Mouse (Mus musculus): Measurements from ENCODE around the gene Flt3l. TPM values are rescaled to one million over a fixed set of nuclear protein-coding genes. Genes with fewer than 3 reads are reported as not detected.
"Not testable (repeated sequence)": the region's sequence is repeated elsewhere in the genome, so short reads cannot be mapped to it uniquely, and the experiment has no call there.

The Flt3l gene
- total RNA-seq, 2 experiments from 2014 or later, result 7.0 to 10.1 TPM

DNA sequence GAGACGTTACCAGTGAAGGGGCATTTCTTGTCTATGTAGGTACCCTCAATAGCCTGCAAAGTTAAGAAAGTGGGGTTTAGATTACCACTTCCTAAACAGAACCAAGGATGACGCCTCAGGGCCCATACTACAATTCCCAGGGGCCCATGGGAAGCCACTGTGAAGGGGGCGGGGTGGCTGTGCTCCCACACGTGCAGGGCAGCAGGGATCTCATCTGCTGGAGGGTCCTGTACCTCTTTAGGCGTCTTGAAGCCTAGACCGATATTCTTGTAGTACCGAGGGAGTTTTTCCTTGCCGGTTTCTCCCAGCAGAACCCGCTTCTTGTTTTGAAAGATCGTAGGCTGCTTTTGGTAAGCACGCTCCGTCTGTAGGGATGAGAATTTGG is 13.1 kb downstream of the Flt3l start:
- DNase-seq, result no peak

DNA sequence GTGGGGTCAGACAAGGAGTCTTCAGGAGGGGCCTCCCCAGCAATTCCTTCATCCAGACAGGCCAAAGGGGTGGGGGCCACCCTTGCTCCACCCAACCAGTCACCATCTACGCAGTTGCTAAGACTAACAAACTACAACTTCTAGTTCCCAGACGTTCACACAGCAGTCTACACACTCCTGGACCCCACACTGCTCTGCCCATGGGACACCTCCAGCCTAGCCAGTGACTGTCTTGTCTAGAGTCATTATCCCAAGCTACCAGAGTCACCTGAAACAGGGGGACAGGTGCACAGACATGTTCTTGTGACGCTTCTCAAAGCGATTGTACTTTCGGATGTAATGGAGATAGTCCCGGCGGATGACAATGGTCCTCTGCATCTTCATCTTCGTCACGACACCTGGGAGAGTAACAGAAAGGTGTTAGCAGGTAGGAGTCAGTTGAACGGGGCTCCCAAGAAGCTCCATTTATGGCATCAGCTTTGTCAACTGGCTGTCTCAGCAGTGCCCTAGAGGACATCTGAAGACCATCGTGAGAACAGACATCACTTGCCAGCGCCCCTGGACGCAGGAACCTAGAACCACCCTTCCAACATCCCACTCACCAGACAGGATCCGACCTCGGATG is 13.6 kb downstream of the Flt3l start:
- no peak for DNase-seq

DNA sequence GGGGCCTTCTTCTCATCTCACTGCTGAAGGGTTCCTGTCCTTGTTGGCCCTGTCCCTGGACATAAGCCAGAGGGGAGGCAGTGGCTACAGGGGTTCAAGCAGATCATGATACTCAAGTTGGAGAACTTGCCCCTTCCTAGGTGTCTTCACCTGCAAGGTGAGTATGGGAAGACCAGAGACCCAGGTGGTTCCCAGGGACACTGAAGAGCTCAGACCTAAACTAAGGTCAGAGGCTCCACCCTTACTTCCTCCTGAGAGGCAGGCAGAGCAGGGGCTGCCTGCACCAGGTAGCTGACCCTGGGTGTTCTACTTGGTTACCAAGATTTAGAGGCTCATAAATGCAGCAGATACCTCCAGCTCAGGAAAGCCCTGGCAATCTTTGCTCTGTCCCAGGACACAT is 14.3 kb downstream of the Flt3l start:
- DNase-seq, result no peak

- DNase-seq, result no peak
These were observed 14.8 kb downstream of the Flt3l start for GRCm38 (mm10) chr7:45121404-45121803.

DNA sequence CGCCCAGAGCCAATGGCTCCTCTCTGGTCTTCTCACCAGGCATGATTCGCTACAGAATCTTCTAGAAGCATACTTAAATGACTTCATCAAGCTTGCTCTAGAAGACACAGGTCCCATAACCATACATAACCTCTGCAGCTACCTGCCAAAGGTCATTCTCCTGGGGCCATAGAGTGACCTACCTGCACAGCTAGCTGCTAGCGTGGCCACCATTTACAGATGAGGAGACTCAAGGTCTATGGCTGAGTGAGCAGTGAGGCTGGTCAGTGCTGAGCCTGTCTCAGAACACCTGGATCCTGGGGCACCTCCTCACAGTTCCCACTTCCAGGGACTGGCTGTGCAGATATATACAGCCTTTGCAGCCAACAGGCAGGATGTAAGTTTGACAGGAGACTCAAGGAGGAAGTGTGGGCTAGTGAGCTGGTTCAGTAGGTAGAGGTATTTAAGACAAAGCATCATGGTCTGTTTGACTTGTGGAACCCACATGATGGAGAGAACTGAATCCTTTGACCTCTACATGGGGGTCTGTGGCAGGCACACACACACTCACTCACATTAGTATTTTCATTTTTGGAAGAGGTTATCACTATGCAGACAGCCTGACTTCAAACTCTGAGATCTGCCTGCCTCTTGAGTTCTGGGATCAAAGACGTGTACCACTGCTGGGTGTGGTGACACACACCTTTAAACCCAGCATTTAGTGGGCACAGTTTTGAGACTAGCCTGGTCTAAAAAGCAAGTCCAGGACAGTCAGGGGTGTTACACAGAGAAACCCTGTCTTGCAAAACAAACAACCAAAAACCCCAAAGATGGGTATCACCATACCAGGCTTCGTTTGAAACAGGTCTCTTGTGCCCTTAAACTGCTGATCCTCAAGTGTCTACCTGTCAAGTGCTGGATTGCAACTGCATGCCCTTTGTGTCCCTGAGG is 16.2 kb downstream of the Flt3l start:
- DNase-seq, result no peak

DNA sequence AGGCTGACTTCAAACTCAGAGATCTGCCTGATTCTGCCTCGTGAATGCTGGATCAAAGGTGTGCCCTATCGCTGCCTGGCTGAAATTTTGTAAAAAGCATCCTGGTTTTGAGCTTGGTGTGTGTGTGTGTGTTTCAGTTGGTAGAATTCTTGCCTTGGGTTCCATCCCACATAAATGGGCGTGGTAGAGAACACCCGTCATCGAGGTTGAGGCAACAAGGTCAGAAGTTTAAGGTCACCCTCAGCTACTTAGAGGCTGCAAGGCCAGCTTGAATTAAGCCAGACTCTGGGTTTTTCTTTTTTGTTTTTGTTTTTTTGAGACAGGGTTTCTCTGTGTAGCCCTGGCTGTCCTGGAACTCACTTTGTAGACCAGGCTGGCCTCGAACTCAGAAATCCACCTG is 17.9 kb downstream of the Flt3l start:
- DNase-seq, result no peak

GRCm38 (mm10) chr7:45117566-45117965 is 18.7 kb downstream of the Flt3l start:
- no peak for DNase-seq

GRCm38 (mm10) chr7:45113476-45113875 is 22.8 kb downstream of the Flt3l start:
- no peak for DNase-seq

DNA sequence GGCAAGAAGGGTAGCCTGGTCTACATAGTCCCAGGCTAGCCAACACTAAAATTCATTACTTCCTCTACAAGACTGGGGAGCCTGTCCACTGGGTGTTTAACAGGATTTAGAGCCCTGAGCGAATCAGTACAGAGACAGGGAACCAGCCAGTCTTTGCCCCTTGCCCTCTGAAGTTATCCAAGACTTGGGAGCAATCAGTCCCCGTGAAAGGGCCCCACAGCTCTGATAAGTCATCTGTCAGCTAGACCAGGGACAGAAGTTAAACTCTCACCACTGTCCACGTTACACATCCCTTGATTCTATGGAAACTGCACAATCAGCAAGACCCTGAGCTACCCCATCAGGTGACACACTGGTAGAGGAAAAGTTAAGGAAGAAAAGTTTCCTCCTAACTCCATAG is 23.7 kb downstream of the Flt3l start:
- no peak for DNase-seq

DNA sequence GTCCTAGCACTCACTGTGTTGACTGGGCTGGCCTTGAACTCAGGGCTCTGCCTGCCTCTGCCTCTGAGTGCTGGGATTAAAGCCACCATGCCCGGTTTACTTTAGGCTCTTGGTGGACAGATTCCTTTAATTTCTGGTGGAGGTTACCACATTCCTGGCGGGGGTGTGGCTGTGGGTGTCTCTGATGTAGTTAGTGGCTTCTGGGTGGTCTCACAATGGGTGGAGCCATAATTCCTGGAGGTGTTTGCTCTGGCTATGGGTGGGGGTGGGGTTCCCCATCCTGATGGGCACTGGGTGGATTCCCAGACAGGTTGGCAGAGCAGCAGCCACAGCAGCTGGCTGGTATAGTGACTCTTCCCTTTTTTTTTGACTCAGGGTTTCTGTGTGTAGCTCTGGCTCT is 24.3 kb downstream of the Flt3l start:
- no peak for DNase-seq

GRCm38 (mm10) chr7:45110089-45110488 is 26.1 kb downstream of the Flt3l start:
- DNase-seq, result not testable (repeated sequence)

- DNase-seq, result no peak
These were observed 29.1 kb downstream of the Flt3l start for GRCm38 (mm10) chr7:45107052-45107645.

DNA sequence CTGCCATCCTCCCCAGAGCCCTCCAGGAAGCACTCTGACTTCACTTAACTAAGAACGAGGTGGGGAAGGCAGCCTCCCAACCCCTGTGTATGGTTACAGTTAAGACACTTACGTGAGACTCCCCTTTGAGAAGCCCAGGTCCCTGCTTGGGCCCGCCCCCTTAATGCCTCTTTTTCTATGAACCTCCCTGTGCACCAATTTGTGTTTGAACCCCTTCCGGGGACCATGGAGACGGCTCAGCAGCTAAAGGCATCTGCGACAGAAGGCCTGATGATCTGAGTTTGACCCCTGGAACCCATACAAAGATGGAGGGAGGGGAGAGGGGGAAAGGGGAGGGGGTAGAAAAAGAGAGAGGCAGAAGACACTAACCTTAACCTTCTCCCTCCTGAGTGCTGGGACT is 29.8 kb downstream of the Flt3l start:
- DNase-seq, result no peak

GRCm38 (mm10) chr7:45105491-45105890 is 30.7 kb downstream of the Flt3l start:
- DNase-seq, result no peak

GRCm38 (mm10) chr7:45104941-45105340 is 31.3 kb downstream of the Flt3l start:
- no peak for DNase-seq

DNA sequence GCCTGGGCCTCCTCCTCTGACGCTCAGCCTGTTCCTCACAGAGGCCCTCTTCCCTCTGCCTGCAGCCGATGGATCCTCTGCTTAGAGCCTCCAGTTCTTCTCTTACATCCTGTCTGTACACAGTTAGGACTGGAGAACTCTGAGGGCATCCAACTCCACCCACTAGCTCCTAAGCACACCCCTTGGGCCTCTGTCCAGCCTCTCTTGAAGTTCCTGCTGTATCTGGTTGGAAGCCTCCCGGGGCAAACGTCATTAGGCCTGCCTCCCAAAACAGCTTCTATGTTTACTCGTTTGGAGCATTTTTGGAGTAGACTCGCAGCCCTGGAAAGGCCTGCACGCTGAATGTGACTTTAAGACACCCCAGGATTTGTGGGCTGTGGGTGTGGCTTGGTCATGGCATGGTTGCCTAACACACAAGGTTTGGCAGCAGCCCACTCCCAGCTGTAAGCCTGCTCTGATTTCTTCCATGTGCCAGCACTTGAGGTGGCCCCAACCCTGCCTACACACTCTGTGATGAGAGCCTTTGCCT is 32.5 kb downstream of the Flt3l start, which contains the start of gene Fcgrt:
Gene Fcgrt (minus strand): TSS at position 200 of the 529 bp plus-strand sequence.
- DNase-seq, result peak in 1 of 2 experiments; percentile 45

- DNase-seq, result no peak
These were observed 33.2 kb downstream of the Flt3l start for GRCm38 (mm10) chr7:45102940-45103585.

GRCm38 (mm10) chr7:45102441-45102840 is 33.8 kb downstream of the Flt3l start:
- DNase-seq, result no peak

DNA sequence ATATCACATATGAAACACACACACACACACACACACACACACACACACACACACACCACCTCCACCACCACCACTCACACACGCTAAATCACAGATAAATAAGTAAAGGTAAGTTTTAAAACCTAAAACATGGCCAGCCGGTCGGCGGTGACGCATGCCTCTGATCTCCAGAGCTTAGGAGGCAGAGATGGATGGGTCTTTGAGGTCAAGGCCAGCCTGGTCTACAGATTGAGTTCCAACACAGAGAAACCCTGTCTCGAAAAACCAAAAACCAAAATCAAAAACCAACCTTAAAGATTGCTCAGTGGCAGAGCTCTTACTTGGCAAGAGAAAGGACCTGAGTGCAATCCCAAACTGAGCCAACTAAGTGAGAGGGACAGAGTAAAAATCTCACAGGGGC is 36.2 kb downstream of the Flt3l start:
- no peak for DNase-seq

DNA sequence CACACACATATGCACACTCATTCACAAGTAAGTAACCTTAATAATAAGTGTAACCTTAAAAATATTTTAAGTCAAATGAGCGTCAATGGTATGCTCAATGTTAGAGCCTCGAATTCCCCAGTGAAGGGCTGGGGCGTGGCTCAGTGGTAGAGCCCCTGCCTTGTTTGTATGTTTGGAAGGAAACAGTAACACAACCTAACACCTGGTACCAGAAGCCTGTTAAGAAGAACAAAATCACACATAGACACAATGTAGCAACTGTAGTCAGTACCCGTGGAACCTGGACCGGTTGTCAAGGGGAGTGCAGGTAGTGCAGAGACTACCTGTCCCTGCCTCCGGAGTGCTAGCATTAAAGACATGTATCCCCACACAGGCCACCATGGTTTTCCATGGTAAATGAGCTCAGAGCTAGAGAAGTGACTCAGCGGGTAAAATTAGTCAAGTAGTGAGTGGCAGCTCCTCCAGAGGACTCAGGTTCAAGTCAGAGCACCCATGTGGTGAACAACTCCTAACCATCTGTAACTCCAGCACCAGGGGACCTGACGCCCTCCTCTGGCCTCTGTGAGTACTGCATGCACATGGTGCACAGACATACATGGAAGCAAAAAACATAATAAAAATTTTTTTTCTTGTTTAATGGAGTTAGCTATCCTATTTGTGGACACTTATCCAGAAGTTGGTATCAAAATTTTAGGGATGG is 37.5 kb downstream of the Flt3l start:
- DNase-seq, result no peak

DNA sequence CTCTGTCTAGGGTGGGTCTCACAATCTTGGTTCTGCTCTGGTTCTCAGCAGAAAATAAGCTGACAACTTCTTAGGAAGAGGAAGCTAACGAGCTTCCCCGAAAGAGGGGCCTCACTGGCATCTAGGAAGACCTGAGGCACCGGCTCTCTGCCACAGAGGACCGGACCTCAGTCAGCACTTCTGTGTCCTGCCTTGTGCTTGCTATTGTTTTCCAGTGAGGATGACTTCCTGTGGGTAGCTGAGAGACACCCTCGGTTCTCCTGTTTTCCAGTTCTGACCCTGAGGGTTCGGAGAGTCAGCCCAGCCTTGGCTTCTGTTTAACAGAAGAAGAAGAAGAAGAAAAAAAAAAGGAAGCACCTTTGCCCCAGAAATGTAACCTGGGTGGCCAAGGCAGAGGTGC is 38.8 kb downstream of the Flt3l start:
- DNase-seq, result no peak

- DNase-seq, result not testable (repeated sequence)
These were observed 40.3 kb downstream of the Flt3l start for GRCm38 (mm10) chr7:45095965-45096364.

Data from layer of hippocampus, postnatal 36 days (tissue).